Mouse (Mus musculus): ENCODE data around the gene Nucks1.

Gene Nucks1

DNA sequence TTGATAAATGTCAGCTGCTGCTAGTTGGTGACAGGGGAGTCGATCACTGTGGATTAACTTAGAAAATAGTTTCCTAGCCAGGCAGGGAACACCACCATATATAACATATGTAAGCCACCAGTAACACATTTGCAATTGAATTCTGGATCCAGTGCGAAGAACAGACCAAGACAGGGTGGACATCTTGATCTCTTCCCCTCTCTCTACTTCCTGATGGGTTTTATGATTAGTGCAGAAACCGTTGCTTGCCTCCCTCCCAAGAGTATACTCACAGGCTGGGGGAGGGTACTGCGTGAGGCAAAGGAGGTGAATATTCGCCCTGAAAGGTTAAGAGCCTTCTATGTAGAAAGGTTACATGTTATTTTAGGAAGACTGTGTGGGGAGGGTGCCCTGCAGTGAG is 55.5 kb downstream of the Nucks1 start:
- no peak for DNase-seq (ENCODE audit: low spot score)

DNA sequence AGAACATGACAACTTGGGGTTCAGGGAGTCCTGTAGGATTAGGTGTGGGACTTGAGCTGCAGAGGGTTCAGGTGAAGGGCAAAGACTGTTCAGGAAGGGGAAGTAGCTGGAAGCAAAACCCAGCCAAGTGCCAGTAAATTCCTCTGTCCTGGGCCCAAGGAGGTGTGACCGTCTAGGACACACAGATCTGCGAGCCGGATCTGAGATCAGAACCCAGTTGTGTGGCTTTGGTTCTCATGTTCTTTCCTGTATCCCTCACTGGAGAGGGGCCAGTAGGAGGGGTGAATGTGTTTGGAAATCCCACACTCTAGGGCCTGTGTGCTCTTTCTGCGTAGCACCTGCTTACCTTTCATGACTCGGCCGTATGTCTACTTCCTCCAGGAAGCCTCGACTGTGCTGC is 57.0 kb downstream of the Nucks1 start:
- DNase-seq (ENCODE audit: low spot score), result peak; percentile 56

DNA sequence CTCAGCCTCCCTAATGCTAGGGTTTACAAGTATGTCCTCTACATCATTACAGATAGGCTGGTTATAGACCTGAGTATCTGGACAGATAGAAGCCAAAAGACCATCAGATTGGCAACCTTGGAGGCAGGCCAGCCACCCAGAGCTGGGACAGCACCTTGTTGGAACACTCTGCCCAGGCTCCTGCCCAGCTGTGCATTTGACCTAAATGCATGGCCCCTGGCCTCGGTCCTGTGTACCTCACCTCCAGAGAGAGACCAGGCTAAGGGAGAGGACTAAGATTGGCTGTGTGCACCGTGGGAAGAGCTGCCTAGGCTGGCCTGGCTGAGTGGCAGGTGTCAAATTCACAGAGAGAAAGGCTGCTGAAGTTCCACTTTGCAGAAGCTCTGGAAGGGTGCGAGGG is 58.2 kb downstream of the Nucks1 start:
- DNase-seq (ENCODE audit: low spot score), result no peak

DNA sequence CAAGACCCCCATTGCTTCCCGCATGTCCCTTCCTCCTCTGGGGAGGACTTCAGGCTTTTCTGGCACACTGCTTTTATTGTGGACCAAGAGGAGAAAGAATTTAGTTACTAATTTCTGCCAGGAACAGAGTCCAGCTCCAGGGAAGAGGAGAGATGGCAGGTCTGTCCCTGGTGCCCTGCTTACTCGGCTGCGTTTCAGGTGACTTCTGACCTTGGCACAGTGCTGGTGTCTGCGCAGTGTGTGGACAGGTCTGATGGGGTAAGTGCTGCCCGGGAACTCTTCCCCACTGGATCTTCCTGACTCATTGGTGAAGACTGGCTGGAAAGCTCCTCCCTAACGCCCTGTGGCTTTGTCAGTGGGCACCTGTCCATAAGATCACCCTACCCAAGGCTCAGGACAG is 58.6 kb downstream of the Nucks1 start:
- no peak for DNase-seq (ENCODE audit: low spot score)

DNA sequence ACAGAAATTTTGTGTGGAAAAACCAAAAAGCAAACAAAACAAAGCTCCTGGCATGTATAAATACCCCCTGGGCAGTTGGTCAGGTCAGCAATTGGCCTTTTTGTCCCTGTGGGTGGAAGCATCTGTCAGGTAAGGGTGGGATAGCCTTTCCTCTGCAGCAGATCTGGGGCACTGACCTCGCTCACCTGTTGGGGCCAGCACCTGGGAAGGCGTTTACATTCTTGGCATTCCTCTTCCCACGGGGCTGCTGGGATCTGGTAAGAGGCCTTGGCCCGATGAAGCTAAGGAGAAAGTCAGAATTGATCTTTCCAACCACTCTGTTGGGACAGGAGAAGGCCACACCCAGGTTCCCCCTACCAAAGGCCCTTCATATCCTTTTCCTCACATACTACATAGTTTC is 59.5 kb downstream of the Nucks1 start:
- no peak for DNase-seq (ENCODE audit: low spot score)

DNA sequence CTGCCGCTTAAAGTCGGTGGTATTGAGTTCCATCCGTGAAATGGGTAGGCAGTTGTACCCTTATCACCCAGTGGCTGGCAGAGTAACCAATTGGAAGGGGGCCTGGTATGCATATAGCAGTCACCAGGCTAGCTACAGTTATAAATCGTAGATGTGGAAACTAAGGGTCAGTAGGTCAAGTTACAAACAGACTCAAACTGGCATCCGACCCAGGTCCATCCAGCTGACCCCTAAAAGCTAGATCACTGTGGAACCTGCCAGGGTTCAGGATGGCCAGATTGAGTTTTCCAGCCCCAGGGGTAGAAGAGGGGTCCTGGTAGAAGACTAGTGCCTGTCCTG is 60.0 kb downstream of the Nucks1 start:
- DNase-seq (ENCODE audit: low spot score), result no peak

DNA sequence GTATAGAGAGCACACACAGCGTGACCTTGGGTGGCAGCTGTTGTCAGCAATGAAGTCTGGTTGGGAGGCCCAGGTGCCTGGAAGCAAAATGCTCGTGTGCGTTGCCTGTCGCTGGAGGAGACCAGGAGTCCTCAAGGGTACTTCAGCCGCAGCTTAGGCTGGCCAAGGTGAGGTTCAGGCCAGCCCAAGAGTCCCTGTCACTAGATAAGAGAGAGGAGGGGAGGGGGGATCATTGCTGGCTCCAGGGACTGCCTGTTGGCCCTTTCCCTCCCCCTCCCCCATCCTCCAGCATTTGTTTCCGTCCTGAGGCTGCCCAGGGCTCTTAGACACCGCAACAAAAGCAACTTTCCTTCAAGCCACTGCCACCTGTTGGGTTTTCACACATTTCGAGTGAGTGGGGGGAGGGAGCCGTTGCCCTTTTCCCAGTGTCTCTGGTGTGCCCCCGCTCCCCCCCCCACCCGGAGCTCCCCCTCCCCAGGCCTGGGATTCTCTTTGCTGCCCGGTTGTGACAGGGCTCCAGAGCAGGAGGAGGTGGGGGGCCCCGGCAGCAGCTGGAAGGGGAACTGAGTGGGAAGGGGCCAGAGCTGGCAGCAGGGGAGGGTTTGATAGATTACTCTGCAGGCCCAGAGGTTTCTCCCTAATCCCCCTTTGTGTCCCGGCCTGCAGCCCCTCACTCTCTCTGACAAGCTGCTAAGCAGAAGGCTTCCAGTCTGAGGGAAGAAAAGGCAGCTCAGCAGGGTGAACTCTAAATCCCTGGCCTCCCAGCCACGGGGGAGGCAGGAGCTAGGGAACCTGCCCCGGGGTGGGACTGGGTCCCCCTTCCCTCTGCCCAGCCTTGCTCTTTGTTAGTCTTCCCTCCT is 60.6 kb downstream of the Nucks1 start:
- DNase-seq (ENCODE audit: low spot score), result no peak

DNA sequence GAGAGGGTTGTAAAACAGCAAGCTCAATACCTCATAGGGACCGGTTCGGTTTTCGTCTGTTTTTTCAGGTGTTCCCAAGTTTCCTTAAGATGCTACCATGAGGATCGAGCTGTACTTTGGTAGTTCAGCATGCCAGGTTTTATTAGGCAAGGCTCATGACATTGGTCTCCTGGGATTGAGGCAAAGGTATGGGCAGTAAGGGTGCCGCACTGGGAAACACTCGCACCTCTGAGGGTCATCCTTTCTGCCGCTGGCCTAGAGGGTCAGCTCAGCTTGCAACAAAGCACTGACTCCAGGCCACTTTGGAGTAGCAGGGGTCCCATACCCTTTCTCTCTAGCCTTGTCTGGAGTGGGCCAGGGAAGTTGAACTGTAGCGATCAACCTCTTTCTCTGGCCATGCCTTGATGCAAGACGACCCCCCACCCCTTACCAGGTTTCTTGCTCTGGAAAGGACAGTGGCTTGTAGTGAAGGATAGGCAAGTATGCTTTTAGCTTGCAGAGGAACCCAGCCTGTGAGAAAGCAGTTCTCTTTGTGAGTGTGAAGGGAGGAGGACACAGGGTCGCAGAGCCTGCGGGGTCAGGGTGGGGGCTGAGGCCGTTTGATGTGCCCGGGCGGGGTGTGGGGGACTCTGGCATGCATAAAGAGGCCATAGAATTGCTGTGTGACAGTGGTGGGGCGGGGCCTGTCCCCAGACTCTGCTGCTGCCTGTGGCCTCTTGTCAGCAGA is 61.6 kb downstream of the Nucks1 start:
- no peak for DNase-seq (ENCODE audit: low spot score)

DNA sequence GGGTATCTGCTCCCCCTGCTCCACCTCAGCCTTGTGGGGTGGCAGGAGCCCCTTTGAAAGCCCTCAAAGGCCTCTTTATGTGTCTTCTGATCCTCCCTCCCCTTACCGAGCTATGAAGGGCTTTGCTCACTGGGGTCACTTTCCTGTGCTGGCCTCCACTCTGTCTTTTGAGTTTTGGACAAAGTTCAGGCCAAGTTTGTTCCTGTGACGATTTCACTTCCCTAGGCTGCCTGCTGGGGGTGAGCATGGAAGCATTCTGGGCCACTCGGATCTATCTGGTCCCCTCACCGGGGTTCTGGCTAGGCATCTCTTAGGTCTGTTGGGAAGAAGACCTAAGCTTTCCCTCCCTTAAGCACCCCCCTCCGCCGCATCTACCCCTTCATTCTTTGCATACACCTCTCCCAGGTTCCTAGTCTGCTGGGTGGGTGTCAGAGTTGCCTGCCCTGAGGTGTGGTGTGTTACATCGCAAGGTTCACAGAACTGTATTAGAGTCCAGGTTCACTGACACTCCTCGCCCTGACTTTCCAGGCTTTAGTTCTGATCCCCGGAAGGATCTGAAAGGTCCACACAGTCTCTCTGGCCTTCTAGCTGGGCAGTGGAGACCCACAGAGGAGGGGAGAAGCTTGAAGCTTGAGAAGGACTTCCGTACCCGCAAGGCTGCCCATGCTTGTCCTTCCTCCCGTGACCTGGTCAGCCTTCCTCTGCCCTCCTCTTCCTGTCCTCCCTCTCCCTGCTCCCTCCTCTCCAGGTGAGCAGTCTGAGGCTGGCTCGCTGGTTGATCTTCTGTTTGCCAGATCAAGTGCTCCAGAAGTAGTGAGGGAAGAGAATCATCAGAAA is 62.4 kb downstream of the Nucks1 start:
- DNase-seq (ENCODE audit: low spot score), result no peak

DNA sequence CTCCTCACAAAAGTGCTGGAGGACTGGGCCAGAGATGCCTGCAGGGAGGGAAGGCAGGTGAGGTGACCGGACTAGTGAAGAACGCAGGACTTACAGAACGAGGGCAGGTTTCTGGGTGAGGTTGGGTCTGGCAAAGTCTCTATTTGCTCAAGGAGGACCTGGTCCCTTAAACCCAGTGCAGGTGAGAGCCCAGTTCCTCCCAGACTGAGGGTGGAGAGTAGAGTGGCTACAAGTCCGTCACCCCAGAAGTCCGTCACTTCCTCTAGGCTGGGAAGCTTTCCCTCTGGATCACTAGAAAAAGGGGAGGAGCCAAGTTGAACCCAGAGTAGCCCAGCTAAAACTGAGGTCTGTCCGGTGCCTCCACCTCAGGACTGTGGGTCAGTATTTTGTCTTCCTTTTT is 63.7 kb downstream of the Nucks1 start:
- peak; percentile 23 for DNase-seq (ENCODE audit: low spot score)

DNA sequence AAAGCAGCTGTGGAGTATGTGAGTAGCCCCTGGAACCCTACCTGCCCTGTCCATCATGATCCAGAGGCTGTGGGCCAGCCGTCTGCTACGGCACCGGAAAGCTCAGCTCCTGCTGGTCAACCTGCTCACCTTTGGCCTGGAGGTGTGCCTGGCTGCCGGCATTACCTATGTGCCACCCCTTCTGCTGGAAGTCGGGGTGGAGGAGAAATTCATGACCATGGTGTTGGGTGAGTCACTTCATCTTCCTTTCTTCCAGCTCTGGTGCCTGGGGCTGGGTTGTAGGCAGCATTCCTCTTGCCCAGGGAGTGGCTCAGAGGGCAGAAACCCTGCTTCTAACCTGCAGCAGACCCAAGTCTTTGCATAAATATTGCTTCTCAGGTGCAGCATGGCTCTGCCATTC is 66.6 kb downstream of the Nucks1 start:
- DNase-seq (ENCODE audit: low spot score), result no peak

DNA sequence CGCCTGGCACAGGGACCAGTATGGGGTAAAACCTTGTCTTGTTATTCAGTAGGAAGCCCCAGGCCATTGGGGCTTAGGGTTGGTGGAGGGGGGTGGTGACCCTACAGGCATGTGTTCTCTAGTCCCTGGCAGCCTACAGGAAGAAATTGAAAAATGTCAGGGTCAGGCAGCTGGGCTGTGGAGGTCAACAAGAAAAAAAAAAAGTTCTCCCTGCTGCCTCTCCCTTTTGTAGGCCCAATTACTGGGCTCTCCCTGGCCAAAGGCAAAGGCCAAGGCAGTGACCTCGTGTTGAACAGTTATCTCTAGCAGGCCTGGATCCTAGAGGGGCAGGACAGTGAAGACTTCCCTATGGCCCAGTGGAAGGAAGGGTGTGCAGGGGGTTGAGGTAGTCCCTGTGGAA is 70.1 kb downstream of the Nucks1 start:
- no peak for DNase-seq (ENCODE audit: low spot score)

DNA sequence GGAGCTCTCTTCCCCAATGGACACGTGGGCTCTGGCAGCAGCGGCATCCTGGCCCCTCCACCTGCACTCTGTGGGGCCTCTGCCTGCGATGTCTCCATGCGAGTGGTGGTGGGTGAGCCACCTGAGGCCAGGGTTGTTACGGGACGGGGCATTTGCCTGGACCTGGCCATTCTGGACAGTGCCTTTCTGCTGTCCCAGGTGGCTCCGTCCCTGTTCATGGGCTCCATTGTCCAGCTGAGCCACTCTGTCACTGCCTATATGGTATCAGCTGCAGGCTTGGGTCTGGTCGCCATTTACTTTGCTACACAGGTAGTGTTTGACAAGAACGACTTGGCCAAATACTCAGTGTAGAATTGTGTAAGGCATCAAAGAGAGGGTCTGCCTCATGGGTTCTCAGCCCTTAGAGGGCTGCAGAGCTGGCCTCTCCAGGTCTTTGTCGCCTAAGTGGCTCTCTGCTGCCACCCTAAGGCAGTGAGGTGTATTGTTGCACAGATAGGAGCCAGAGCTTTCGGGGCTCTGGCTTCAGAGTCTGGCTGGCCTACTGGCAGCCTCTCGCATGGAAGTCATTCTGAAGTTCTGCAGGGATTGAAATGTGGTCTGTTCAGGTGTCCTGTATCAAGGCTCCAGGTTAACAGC is 71.2 kb downstream of the Nucks1 start:
- DNase-seq (ENCODE audit: low spot score), result peak; percentile 73

DNA sequence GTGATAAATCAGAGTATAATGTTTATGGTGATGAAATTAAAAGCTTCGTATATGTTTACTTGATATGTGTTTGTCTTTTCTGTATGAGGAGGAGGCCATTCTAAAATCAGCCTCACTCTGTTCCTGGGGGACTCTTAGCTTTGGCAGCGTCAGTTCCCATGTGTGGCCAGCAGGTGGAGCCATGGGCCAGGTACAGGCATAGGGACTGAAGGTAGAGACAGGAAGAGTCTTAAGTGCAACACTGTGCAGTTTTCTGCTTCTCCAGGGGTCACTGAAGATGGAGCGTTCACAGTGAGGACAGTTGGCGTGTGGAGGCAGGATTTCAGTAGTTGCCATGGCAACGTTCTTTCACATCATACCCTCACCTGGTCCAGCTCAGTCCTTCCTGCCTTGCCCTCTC is 72.6 kb downstream of the Nucks1 start:
- peak; percentile 75 for DNase-seq (ENCODE audit: low spot score)

DNA sequence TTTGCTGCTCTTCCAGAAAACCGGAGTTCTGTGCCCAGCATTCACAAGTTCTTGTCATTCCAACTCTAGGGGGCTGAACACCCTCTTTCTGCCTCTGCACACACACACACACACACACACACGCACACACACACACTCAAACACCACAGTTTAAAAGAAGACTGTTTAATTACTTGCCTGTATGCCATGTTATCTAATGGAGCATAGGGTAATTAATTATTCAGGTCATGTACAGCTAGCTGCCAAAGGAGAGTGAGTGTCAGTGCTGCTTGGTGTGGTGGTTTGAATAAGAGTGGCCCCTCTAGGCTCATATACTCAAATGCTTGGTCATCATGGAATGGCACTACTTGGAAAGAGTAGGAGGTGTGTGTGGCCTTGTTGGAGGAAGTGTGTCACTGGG is 73.5 kb downstream of the Nucks1 start:
- DNase-seq (ENCODE audit: low spot score), result no peak

Measured in lung, postnatal 25 days (tissue).